Mouse (Mus musculus): Measurements from ENCODE around the gene Gucd1.
"Not testable (repeated sequence)": the region's sequence is repeated elsewhere in the genome, so short reads cannot be mapped to it uniquely, and the experiment has no call there.

Gene Gucd1

GRCm38 (mm10) chr10:75438132-75438810 lies 79.5 kb downstream of the Gucd1 start:
- POLR2A ChIA-PET = interaction anchor here (0.6 to 1.4 kb wide), 6 partner anchors 8 to 458 kb away, joined by 3 read pairs; no protein-coding TSS in a partner anchor
- CTCF ChIA-PET = interaction anchor here in 2 of 4 experiments (0.5 to 3.2 kb wide), 14 partner anchors 27 to 1289 kb away, joined by 3 to 16 read pairs (median 4); partner anchors contain the start of gene Adora2a (in 1 of the 2)

- POLR2A ChIA-PET = interaction anchor here in 2 of 4 experiments (0.7 to 1.4 kb wide), 3 partner anchors 15 to 276 kb away, joined by 3 read pairs; no protein-coding TSS in a partner anchor
- CTCF ChIA-PET = interaction anchor here in 2 of 4 experiments (0.8 to 3.2 kb wide), 10 partner anchors 36 to 256 kb away, joined by 3 to 16 read pairs (median 4); partner anchors contain the start of gene Adora2a (in 1 of the 2)
Observed at GRCm38 (mm10) chr10:75437284-75437683, 80.5 kb downstream of the Gucd1 start.

GRCm38 (mm10) chr10:75436604-75437217 lies 81.1 kb downstream of the Gucd1 start:
- CTCF ChIA-PET = interaction anchor here in 1 of 4 experiments (1.2 to 3.2 kb wide), 5 partner anchors 120 to 253 kb away, joined by 3 to 16 read pairs (median 7); partner anchors contain the start of gene Adora2a

GRCm38 (mm10) chr10:75430633-75431032 lies 87.1 kb downstream of the Gucd1 start:
- CTCF ChIA-PET = interaction anchor here in 1 of 4 experiments (1.3 kb wide), 1 partner anchor 114 kb away, joined by 4 read pairs; the partner anchor contains the start of gene Adora2a
- POLR2A ChIA-PET = no interaction called here

More at GRCm38 (mm10) chr10:75436604-75437217, 81.1 kb downstream of the Gucd1 start:
- POLR2A ChIA-PET = interaction anchor here in 1 of 4 experiments (1.4 kb wide), 1 partner anchor 14 kb away, joined by 3 read pairs; no protein-coding TSS in a partner anchor

GRCm38 (mm10) chr10:75430147-75430537 lies 87.6 kb downstream of the Gucd1 start:
- POLR2A ChIA-PET = interaction anchor here in 2 of 4 experiments (0.7 to 0.8 kb wide), 3 partner anchors 8 to 257 kb away, joined by 3 to 5 read pairs (median 3); no protein-coding TSS in a partner anchor
- CTCF ChIA-PET = interaction anchor here in 3 of 4 experiments (0.5 to 1.3 kb wide), 5 partner anchors 113 to 508 kb away, joined by 3 to 5 read pairs (median 4); partner anchors contain the start of gene Adora2a (in 1 of the 3)

- CTCF ChIA-PET = interaction anchor here in 3 of 4 experiments (0.5 to 1.3 kb wide), 5 partner anchors 113 to 508 kb away, joined by 3 to 5 read pairs (median 4); partner anchors contain the start of gene Adora2a (in 1 of the 3)
Observed at GRCm38 (mm10) chr10:75429522-75430146, 88.1 kb downstream of the Gucd1 start.

GRCm38 (mm10) chr10:75429004-75429380 lies 88.8 kb downstream of the Gucd1 start:
- ChIA-PET CTCF (interaction anchor here in 1 of 4 experiments (1.3 kb wide), 1 partner anchor 238 kb away, joined by 3 read pairs; no protein-coding TSS in a partner anchor), POLR2A (interaction anchor here in 1 of 4 experiments (0.6 kb wide), 1 partner anchor 10 kb away, joined by 3 read pairs; no protein-coding TSS in a partner anchor)

More at GRCm38 (mm10) chr10:75429522-75430146, 88.1 kb downstream of the Gucd1 start:
- POLR2A ChIA-PET = interaction anchor here in 3 of 4 experiments (0.6 to 0.8 kb wide), 5 partner anchors 8 to 256 kb away, joined by 3 to 5 read pairs (median 3); no protein-coding TSS in a partner anchor

- ChIA-PET CTCF (no interaction called here), POLR2A (interaction anchor here in 1 of 4 experiments (0.6 kb wide), 1 partner anchor 177 kb away, joined by 3 read pairs; no protein-coding TSS in a partner anchor)
Observed at GRCm38 (mm10) chr10:75428049-75429003, 89.4 kb downstream of the Gucd1 start.

- CTCF ChIA-PET = no interaction called here
Observed at GRCm38 (mm10) chr10:75424498-75424901, 93.3 kb downstream of the Gucd1 start.

GRCm38 (mm10) chr10:75418747-75419146 lies 99.0 kb downstream of the Gucd1 start:
- POLR2A ChIA-PET = interaction anchor here (0.6 to 0.7 kb wide), 8 partner anchors 11 to 419 kb away, joined by 3 to 11 read pairs (median 4); no protein-coding TSS in a partner anchor
- CTCF ChIA-PET = interaction anchor here in 2 of 4 experiments (0.6 to 1.1 kb wide), 5 partner anchors 25 to 967 kb away, joined by 3 to 10 read pairs (median 3); no protein-coding TSS in a partner anchor

More at GRCm38 (mm10) chr10:75424498-75424901, 93.3 kb downstream of the Gucd1 start:
- POLR2A ChIA-PET = no interaction called here

GRCm38 (mm10) chr10:75417363-75418042 lies 100.3 kb downstream of the Gucd1 start:
- POLR2A ChIA-PET = interaction anchor here in 1 of 4 experiments (0.7 kb wide), 1 partner anchor 12 kb away, joined by 3 read pairs; no protein-coding TSS in a partner anchor

GRCm38 (mm10) chr10:75414925-75415324 lies 102.8 kb downstream of the Gucd1 start:
- ChIA-PET CTCF (no interaction called here), POLR2A (no interaction called here)

More at GRCm38 (mm10) chr10:75417363-75418042, 100.3 kb downstream of the Gucd1 start:
- CTCF ChIA-PET = interaction anchor here in 1 of 4 experiments (0.6 kb wide), 1 partner anchor 108 kb away, joined by 3 read pairs; no protein-coding TSS in a partner anchor

GRCm38 (mm10) chr10:75412114-75413103 lies 105.4 kb downstream of the Gucd1 start:
- ChIA-PET CTCF (interaction anchor here in 1 of 4 experiments (0.5 kb wide), 1 partner anchor 173 kb away, joined by 4 read pairs; no protein-coding TSS in a partner anchor), POLR2A (interaction anchor here in 1 of 4 experiments (0.6 kb wide), 1 partner anchor 47 kb away, joined by 3 read pairs; no protein-coding TSS in a partner anchor)

- POLR2A ChIA-PET = not testable (repeated sequence)
- CTCF ChIA-PET = interaction anchor here in 2 of 4 experiments (0.6 to 1.0 kb wide), 2 partner anchors 156 to 220 kb away, joined by 3 to 4 read pairs; no protein-coding TSS in a partner anchor
Observed at GRCm38 (mm10) chr10:75411343-75412113, 106.2 kb downstream of the Gucd1 start.
